Mouse (Mus musculus) thymus, postnatal 36 days (tissue): ENCODE measurements at regions not wholly inside any gene's neighbourhood (a gene's known extent, or its start where the extent isn't known, plus 50 kb on each side); places are given as distances from the start of the nearest gene placed in this dataset.
"Not testable (repeated sequence)": the region's sequence is repeated elsewhere in the genome, so short reads cannot be mapped to it uniquely, and the experiment has no call there.

Experiments
- DNase-seq, 2 experiments: peaks; one replicate each; pipeline ENCODE4 v3.0.0; 2022; ENCODE audit warnings: mixed read lengths in 2 of 2

DNA sequence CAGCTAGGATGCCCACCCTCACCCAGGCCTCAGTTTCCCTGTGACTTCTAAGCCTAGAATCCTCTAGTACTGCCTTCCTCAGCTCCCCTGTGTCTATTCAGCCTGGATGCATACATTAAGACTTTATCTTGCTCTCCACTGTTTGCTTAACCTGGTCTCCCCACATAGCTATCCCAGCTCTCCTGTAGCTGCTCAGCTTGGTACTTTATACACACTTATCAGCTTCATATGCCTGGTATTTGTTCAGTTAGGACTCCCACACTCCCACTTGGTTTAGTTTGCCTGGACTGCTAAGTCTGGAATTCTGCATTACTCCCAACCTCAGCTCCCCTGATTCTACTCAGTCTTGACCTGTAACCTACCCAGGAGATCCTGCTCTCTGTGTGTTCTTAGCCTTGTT, 147.7 kb downstream of the Tmem121 start:
- DNase-seq = no peak

- DNase-seq = not testable (repeated sequence)
These were observed 148.1 kb downstream of the Tmem121 start for GRCm38 (mm10) chr12:113333853-113334252.

GRCm38 (mm10) chr12:113337271-113337670, 151.5 kb downstream of the Tmem121 start:
- no peak for DNase-seq

GRCm38 (mm10) chr12:113338891-113339290, 150.4 kb upstream of the Adam6b start:
- DNase-seq = no peak

GRCm38 (mm10) chr12:113341046-113341445, 148.3 kb upstream of the Adam6b start:
- no peak for DNase-seq

GRCm38 (mm10) chr12:113355132-113355531, 134.2 kb upstream of the Adam6b start:
- DNase-seq = no peak

GRCm38 (mm10) chr12:113358077-113358476, 131.2 kb upstream of the Adam6b start:
- no peak for DNase-seq

DNA sequence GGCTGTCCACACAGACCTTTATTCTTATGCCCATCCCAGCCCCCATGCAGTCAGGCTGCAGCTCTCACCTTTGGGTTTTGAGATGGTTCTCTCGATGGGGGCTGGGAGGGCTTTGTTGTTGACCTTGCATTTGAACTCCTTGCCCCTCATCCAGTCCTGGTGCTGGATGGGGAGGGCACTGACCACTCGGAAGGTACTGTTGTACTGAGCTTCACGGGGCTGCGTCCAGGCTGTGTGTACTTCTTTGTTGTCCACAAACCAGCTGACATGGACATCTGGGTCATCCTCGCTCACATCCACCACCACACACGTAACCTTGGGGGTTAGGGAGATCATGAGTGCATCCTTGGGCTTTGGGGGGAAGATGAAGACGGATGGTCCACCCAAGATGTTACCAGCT, 129.3 kb upstream of the Adam6b start:
- DNase-seq = no peak

- DNase-seq = no peak
These were observed 126.8 kb upstream of the Adam6b start for GRCm38 (mm10) chr12:113362409-113363038.

DNA sequence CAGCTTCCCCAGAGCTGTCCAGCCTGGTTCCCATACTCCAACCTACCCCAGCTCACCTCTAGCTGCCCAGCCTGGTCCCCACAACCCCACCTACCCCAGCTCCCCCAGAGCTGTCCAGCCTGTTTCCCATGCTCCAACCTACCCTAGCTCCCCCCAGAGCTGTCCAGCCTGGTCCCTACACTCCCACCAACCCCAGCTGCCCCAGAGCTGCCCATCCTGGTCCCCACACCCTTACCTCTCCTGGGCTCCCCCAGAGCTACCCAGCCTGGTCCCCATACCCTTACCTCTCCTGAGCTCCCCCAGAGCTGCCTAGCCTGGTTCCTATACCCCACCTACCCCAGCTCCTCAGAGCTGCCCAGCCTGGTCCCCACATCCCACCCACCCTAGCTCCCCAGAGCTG, 125.3 kb upstream of the Adam6b start:
- no peak for DNase-seq

GRCm38 (mm10) chr12:113364437-113364836, 124.9 kb upstream of the Adam6b start:
- DNase-seq = no peak

DNA sequence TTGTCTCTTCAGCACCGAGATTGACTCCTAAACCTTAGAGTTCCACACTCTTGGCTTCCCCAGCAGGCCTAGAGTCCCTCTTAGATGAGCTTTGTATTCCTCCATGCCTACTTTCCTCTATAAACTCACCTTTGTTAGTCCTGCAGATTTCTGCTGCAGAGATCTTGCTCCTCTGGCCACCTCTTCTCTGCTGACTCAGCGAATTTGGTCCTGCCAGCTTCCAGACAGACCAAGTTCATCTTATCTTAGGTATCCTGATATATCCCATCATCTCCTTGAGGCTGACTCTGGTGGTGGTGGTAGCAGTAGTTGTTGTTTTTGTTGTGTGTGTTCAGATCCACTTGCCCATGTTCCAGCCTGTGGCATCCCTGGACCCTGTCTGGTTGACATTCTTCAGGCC, 123.5 kb upstream of the Adam6b start:
- no peak for DNase-seq

DNA sequence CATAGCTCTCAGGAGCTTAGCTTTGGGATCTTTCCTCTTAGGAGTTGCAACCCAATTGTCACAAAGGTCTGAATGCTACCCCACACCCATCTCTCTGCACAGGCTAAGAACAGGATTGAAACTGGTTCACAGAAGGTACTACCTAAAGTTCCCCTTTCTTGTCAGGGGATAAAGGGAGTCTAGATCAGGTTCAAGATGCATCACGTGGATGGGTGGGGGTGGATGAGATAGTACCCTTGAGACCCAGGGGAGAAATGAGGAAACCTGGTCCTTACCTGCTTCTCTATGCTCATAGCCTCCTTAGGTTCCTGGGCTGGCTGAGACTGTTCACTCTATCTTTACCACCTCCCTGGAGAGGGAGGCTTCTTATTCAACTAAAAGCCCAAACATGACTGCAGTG, 122.9 kb upstream of the Adam6b start:
- DNase-seq = no peak

GRCm38 (mm10) chr12:113401578-113402113, 87.7 kb upstream of the Adam6b start:
- DNase-seq = no peak

GRCm38 (mm10) chr12:113402823-113403222, 86.5 kb upstream of the Adam6b start:
- DNase-seq = no peak

DNA sequence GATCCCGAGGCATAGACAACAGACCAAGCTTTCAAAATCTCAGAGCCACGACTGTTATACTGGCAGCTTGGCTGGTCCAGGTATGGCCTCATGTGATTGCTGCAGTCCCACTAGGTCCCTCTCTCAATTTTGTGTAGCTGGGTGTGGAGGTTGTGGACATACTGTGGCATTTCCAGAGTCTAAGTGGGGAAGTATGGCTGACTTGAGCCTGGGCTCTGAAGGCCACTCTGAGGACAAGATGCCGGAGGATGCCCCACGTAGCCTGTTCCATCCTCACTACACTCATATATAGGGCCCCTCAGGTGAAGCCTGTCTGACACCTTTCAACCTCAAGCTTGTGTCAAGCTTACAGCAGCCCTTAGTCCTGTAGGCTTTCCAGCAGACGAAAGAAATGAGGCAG, 78.2 kb upstream of the Adam6b start:
- no peak for DNase-seq

GRCm38 (mm10) chr12:113413996-113414395, 75.3 kb upstream of the Adam6b start:
- DNase-seq = no peak

GRCm38 (mm10) chr12:113417521-113417920, 71.8 kb upstream of the Adam6b start:
- no peak for DNase-seq

- DNase-seq = no peak
These were observed 70.4 kb upstream of the Adam6b start for GRCm38 (mm10) chr12:113418731-113419402.

- no peak for DNase-seq
These were observed 68.5 kb upstream of the Adam6b start for GRCm38 (mm10) chr12:113420721-113421305.

GRCm38 (mm10) chr12:113421716-113422595, 67.4 kb upstream of the Adam6b start:
- DNase-seq = no peak

DNA sequence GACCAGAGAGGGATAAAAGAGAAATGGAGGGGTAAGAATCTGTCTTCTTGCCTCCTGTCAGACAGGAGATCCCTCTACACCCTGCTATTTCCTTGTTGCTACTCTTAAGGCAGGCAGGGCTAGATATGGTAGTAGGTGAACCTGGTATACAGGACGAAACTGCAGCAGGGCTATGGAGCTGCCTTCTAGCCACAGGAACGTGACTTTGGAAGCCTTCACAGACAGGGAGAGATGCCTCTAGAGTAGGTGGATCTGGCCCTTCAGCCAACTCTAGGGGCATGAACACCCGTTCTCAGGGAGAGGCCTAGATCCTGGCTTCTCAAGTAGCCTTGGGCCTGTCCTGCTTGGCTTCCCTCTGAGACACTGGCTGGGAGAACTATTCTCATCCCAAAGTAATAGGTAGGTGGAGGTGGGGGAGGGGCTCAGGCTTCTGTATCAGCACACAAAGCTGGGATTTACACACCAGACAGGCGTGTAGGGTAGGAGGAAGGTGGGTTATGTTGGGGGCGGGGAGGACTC, 66.5 kb upstream of the Adam6b start:
- DNase-seq = peak in 1 of 2 experiments; percentile 27
